Mouse (Mus musculus): ENCODE results near the gene 0610009B22Rik. TPM values are rescaled to one million over a fixed set of nuclear protein-coding genes. Genes with fewer than 3 reads are reported as not detected.

0610009B22Rik gene
- total and polyA plus RNA-seq, 2 experiments, result 17.7 to 30.5 TPM

- 62% methylated on average over 7 of the region's 7 CpGs for WGBS
- TF ChIP-seq CTCF (IDR thresholded peaks at IDR 0.05; ENCODE audit: low read depth, low read length) (no peak), POLR2A (IDR thresholded peaks at IDR 0.05; ENCODE audit: extremely low read depth, insufficient read depth, low read length) (no peak)
- Histone ChIP-seq H3K9ac (ENCODE audit: low read depth, low read length) (no peak overlapping the region), H3K4me3 (ENCODE audit: insufficient read depth, low read depth, low read length) (no peak overlapping the region), H3K4me1 (ENCODE audit: control insufficient read depth, insufficient read depth, low read length) (peaks cover 3% of the 10 kb centered on the region; the same call in 1 of the 2 replicates), H3K27me3 (ENCODE audit: control insufficient read depth, insufficient read depth, low read length) (no peaks in the 10 kb centered on the region), H3K36me3 (ENCODE audit: control insufficient read depth, insufficient read depth, low read length) (no peaks in the 10 kb centered on the region), H3K79me2 (ENCODE audit: control insufficient read depth, insufficient read depth, low read length) (no peaks in the 10 kb centered on the region), H3K27ac (replicated peaks; ENCODE audit: insufficient read depth, low read depth, low read length) (no peak overlapping the region)
- no peak for DNase-seq (ENCODE audit: extremely low read depth, low read depth, low spot score)
Measured at GRCm38 (mm10) chr11:51640748-51641147, 47.9 kb downstream of the 0610009B22Rik start.

- TF ChIP-seq CTCF (IDR thresholded peaks at IDR 0.05; ENCODE audit: low read depth, low read length) (no peak), POLR2A (IDR thresholded peaks at IDR 0.05; ENCODE audit: extremely low read depth, insufficient read depth, low read length) (no peak)
- Histone ChIP-seq H3K79me2 (ENCODE audit: control insufficient read depth, insufficient read depth, low read length) (peaks cover 2% of the 10 kb centered on the region; the same call in 1 of the 2 replicates), H3K4me3 (ENCODE audit: insufficient read depth, low read depth, low read length) (no peak overlapping the region), H3K36me3 (ENCODE audit: control insufficient read depth, insufficient read depth, low read length) (no peaks in the 10 kb centered on the region), H3K27ac (replicated peaks; ENCODE audit: insufficient read depth, low read depth, low read length) (no peak overlapping the region), H3K27me3 (ENCODE audit: control insufficient read depth, insufficient read depth, low read length) (no peaks in the 10 kb centered on the region), H3K9ac (ENCODE audit: low read depth, low read length) (no peak overlapping the region), H3K4me1 (ENCODE audit: control insufficient read depth, insufficient read depth, low read length) (peaks cover 6% of the 10 kb centered on the region)
- no peak for DNase-seq (ENCODE audit: extremely low read depth, low read depth, low spot score)
- 66% methylated on average over 5 of the region's 5 CpGs for WGBS
Measured at GRCm38 (mm10) chr11:51638497-51638896, 50.2 kb downstream of the 0610009B22Rik start.

- Histone ChIP-seq H3K4me3 (ENCODE audit: insufficient read depth, low read depth, low read length) (no peak overlapping the region), H3K4me1 (ENCODE audit: control insufficient read depth, insufficient read depth, low read length) (peaks cover 6% of the 10 kb centered on the region), H3K79me2 (ENCODE audit: control insufficient read depth, insufficient read depth, low read length) (peaks cover 2% of the 10 kb centered on the region; the same call in 1 of the 2 replicates), H3K27ac (replicated peaks; ENCODE audit: insufficient read depth, low read depth, low read length) (no peak overlapping the region), H3K27me3 (ENCODE audit: control insufficient read depth, insufficient read depth, low read length) (no peaks in the 10 kb centered on the region), H3K9ac (ENCODE audit: low read depth, low read length) (peak overlapping the region; percentile 24; the same call in 1 of the 2 replicates), H3K36me3 (ENCODE audit: control insufficient read depth, insufficient read depth, low read length) (no peaks in the 10 kb centered on the region)
- TF ChIP-seq POLR2A (IDR thresholded peaks at IDR 0.05; ENCODE audit: extremely low read depth, insufficient read depth, low read length) (no peak), CTCF (IDR thresholded peaks at IDR 0.05; ENCODE audit: low read depth, low read length) (no peak)
- whole genome bisulfite sequencing, result 40% methylated on average over 17 of the region's 17 CpGs
- DNase-seq (ENCODE audit: extremely low read depth, low read depth, low spot score), result no peak
Measured at GRCm38 (mm10) chr11:51637971-51638414, 50.7 kb downstream of the 0610009B22Rik start.

DNA sequence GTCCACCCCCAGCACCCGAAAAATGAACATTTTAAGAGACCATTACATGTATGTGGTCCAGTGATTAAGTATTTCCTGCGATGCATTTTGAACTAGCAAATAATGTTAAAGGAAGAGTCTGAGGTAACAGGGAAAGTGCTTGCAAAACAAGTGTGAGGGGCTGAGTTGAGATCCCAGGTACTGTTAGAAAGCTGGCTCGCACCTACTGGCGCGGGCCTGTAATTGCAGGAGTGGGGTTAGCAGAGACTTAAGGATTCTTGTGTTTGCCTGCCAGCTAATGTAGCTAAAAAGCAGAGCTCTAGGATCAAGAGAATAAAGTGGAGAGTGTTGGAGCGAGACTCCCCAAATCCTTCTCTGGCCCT, 52.4 kb downstream of the 0610009B22Rik start:
- H3K9ac ChIP-seq (ENCODE audit: low read depth, low read length), result peak overlapping the region; percentile 69
- DNase-seq (ENCODE audit: extremely low read depth, low read depth, low spot score), result peak; percentile 69
- no peaks in the 10 kb centered on the region for H3K27me3 ChIP-seq (ENCODE audit: control insufficient read depth, insufficient read depth, low read length)
- peak overlapping the region; percentile 80 for H3K4me3 ChIP-seq (ENCODE audit: insufficient read depth, low read depth, low read length)
- WGBS, result 11% methylated on average over 6 of the region's 6 CpGs
- H3K27ac ChIP-seq (replicated peaks; ENCODE audit: insufficient read depth, low read depth, low read length), result peak overlapping the region; percentile 62
- TF ChIP-seq POLR2A (IDR thresholded peaks at IDR 0.05; ENCODE audit: extremely low read depth, insufficient read depth, low read length) (no peak), CTCF (IDR thresholded peaks at IDR 0.05; ENCODE audit: low read depth, low read length) (peak; percentile 74)
- H3K79me2 ChIP-seq (ENCODE audit: control insufficient read depth, insufficient read depth, low read length), result peaks cover 2% of the 10 kb centered on the region; the same call in 1 of the 2 replicates
- peaks cover 6% of the 10 kb centered on the region for H3K4me1 ChIP-seq (ENCODE audit: control insufficient read depth, insufficient read depth, low read length)
- no peaks in the 10 kb centered on the region for H3K36me3 ChIP-seq (ENCODE audit: control insufficient read depth, insufficient read depth, low read length)

DNA sequence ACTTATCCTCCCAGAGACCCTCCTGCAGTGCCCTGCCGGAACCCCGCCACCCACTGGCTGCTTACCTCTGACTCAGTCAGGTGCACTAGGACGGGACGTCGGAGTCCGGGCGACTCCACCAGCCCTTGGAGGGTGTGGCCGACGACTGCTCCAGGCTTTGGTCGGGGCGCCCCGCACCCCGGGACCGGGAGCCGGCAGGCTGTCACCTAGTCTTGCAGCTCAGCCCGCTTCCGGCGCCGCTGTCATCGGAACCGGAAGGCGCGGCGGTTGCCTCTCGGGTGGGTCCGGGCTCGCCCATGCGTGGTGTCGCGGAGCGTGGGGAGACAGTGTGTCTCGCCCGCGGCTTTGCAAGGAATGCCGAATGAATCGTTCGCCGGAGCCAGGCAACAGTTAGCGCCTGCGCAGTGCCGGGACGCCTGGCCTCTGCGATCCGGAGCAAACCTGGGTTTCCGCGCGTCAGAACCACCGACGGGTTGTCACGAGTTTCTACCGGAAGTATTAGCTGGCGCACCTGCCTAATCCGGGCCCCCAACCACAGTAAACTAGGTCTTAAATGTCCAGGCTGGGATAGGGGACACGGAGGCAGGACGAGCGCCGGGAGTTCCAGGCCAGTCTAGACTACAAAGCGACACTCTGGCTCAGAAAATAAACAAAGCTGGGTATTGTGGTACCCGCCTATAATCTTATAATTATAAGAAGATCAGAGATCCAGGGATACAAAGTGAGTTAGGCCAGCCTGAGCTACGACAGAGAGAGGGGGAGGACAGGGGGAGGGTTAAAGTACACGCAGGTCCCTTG, 53.0 kb downstream of the 0610009B22Rik start, which contains the start of gene Rmnd5b:
Gene Rmnd5b (minus strand): TSS at position 372 of the 798 bp plus-strand sequence.
- H3K4me3 ChIP-seq (ENCODE audit: insufficient read depth, low read depth, low read length), result peak within 1 kb of the TSS; percentile 80
- H3K9ac ChIP-seq (ENCODE audit: low read depth, low read length), result peak within 1 kb of the TSS; percentile 69
- H3K36me3 ChIP-seq (ENCODE audit: control insufficient read depth, insufficient read depth, low read length), result no peaks in the 10 kb centered on the region
- H3K27ac ChIP-seq (replicated peaks; ENCODE audit: insufficient read depth, low read depth, low read length), result peak within 1 kb of the TSS; percentile 62
- H3K27me3 ChIP-seq (ENCODE audit: control insufficient read depth, insufficient read depth, low read length), result no peaks in the 10 kb centered on the region
- under 1% methylated on average over 61 of the region's 61 CpGs for WGBS
- H3K79me2 ChIP-seq (ENCODE audit: control insufficient read depth, insufficient read depth, low read length), result peaks cover 8% of the 10 kb centered on the region; the same call in 1 of the 2 replicates
- H3K4me1 ChIP-seq (ENCODE audit: control insufficient read depth, insufficient read depth, low read length), result peaks cover 6% of the 10 kb centered on the region
- DNase-seq (ENCODE audit: extremely low read depth, low read depth, low spot score), result peak; percentile 75
- TF ChIP-seq CTCF (IDR thresholded peaks at IDR 0.05; ENCODE audit: low read depth, low read length), result no peak
- 0 out of 2 replicates have a peak, but pooled peaks have one; percentile 27 for TF ChIP-seq POLR2A (IDR thresholded peaks at IDR 0.05; ENCODE audit: extremely low read depth, insufficient read depth, low read length)

Other genes starting within 250 kb of the 0610009B22Rik start
- gene Phykpl, start 104.1 kb downstream of the 0610009B22Rik start, total RNA-seq (2014; rRNA removed), result 12.7 and 16.5 TPM in 2 replicates
- 19.6 and 23.7 TPM in 2 replicates for gene Phykpl, start 104.1 kb downstream of the 0610009B22Rik start, polyA plus RNA-seq (2012; rRNA removed)
- gene Hnrnpab, start 82.0 kb downstream of the 0610009B22Rik start, total RNA-seq (2014; rRNA removed), result 96.9 and 104 TPM in 2 replicates
- 103 and 105 TPM in 2 replicates for gene Hnrnpab, start 82.0 kb downstream of the 0610009B22Rik start, polyA plus RNA-seq (2012; rRNA removed)
- gene Nhp2, start 69.1 kb downstream of the 0610009B22Rik start, total RNA-seq (2014; rRNA removed), result 26.4 and 29.4 TPM in 2 replicates
- 31.4 and 33.8 TPM in 2 replicates for gene Nhp2, start 69.1 kb downstream of the 0610009B22Rik start, polyA plus RNA-seq (2012; rRNA removed)
- 8.9 and 10.3 TPM in 2 replicates for gene Rmnd5b, start 53.0 kb downstream of the 0610009B22Rik start, total RNA-seq (2014; rRNA removed)
- 44.9 and 46.6 TPM in 2 replicates for gene Rmnd5b, start 53.0 kb downstream of the 0610009B22Rik start, polyA plus RNA-seq (2012; rRNA removed)
- gene N4bp3, start 38.0 kb downstream of the 0610009B22Rik start, total RNA-seq (2014; rRNA removed), result 1.6 and 2.4 TPM in 2 replicates
- 5.7 and 6.4 TPM in 2 replicates for gene N4bp3, start 38.0 kb downstream of the 0610009B22Rik start, polyA plus RNA-seq (2012; rRNA removed)
- 1.3 and 1.7 TPM in 2 replicates for gene D930048N14Rik, start 37.9 kb downstream of the 0610009B22Rik start, total RNA-seq (2014; rRNA removed)
- 10.3 and 10.9 TPM in 2 replicates for gene D930048N14Rik, start 37.9 kb downstream of the 0610009B22Rik start, polyA plus RNA-seq (2012; rRNA removed)
- 45.1 and 51.1 TPM in 2 replicates for gene Sec24a, start 74.8 kb upstream of the 0610009B22Rik start, total RNA-seq (2014; rRNA removed)
- gene Sec24a, start 74.8 kb upstream of the 0610009B22Rik start, polyA plus RNA-seq (2012; rRNA removed), result 30.6 and 35.3 TPM in 2 replicates
- 257 and 370 TPM in 2 replicates for gene Sar1b, start 74.8 kb upstream of the 0610009B22Rik start, total RNA-seq (2014; rRNA removed)
- gene Sar1b, start 74.8 kb upstream of the 0610009B22Rik start, polyA plus RNA-seq (2012; rRNA removed), result 61.0 and 75.6 TPM in 2 replicates
- gene Jade2, start 168.8 kb upstream of the 0610009B22Rik start, total RNA-seq (2014; rRNA removed), result 2.7 and 3.7 TPM in 2 replicates
- gene Jade2, start 168.8 kb upstream of the 0610009B22Rik start, polyA plus RNA-seq (2012; rRNA removed), result 3.6 and 4.1 TPM in 2 replicates

Data from liver, adult 2 months (tissue).